9 mouse cellular contexts compared by ENCODE assay signal in the genomic region with DNA sequence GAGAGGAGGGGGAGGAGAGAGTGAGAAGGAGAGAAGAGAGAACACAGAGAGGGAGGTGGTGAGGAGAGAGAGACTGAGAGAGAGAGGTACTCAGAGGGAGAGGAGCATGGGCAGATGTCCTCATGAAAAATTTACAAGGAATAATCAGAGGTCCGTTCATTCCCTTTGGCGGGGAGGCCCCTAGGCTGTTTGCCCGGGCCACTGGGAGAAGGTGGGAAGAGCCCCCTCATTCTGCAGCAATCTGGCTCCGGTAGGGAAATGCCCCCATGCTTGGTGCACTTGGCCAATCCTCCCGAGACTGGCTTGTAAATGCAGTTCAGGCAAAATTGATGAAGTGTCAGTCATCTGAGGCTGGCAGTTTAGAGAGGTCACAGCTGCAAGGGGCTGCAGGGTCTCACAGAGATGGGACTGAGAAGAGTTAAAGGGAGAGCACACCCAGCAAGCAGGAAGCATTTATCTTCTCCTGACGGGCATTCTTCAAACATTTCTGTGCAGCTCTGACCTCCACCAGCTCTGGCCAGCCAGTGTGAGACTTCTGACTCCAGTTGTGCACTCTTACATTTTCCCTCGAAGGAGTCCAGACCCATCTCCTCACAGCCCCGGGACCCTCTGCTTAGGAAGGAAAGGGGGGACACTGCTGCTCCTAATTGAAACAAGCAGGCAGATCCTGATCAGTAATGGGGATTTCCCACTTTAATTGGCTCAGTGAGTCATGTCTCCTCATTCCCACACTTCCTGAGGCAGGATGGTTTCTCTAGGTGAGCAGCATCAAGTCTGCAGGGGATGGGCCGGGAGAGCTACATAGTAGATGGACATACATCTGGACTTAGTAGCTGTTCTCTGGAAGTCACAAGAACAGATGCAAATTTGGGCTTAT.
A peak's percentile ranks its signal among the peaks of the same experiment; 100 is the strongest.
DNase-seq lines count a peak whose midpoint lies in the region; ATAC-seq lines count a peak whose summit lies in the region.
"Had no signal": no experiment of that assay in that cellular context is flagged by ENCODE, and none has a peak within 500 bp of the region (broad histone marks: within the 10 kb centered on the region; RNA-seq: fewer than 3 reads in every experiment).

No protein-coding gene starts in this region.

- DNase-seq in layer of hippocampus, postnatal 10 days (ENCODE audit: low spot score in 2 of 2) = peak; percentile 21 to 41
- DNase-seq in layer of hippocampus, adult 11-12 months (ENCODE audit: low spot score) = no peak
- peak; percentile 50 for DNase-seq in embryonic facial prominence, embryonic 11.5 days (ENCODE audit: low spot score)
- DNase-seq in neural tube, embryonic 10.5 days (ENCODE audit: extremely low spot score, low spot score) = peak; percentile 74
- no peak for DNase-seq in urinary bladder, postnatal 4 days (ENCODE audit: low spot score in 2 of 2)
- no peak for DNase-seq in adrenal gland, postnatal 25 days
- DNase-seq in lung, postnatal 25 days (ENCODE audit: low spot score) = no peak
- DNase-seq: cerebellum, adult 2 months had no signal

- H3K4me1 ChIP-seq in embryonic facial prominence, embryonic 11.5 days (ENCODE audit: control insufficient read depth, insufficient read depth, low read length) = no peaks in the 10 kb centered on the region
- peaks cover 27% of the 10 kb centered on the region for H3K4me1 ChIP-seq in hindbrain, embryonic 15.5 days (replicated peaks)

- H3K36me3 ChIP-seq in embryonic facial prominence, embryonic 11.5 days (replicated peaks; ENCODE audit: control insufficient read depth, insufficient read depth, low read depth, low read length) = no peaks in the 10 kb centered on the region
- no peaks in the 10 kb centered on the region for H3K36me3 ChIP-seq in hindbrain, embryonic 15.5 days

- H3K9me3 ChIP-seq in embryonic facial prominence, embryonic 11.5 days (replicated peaks; ENCODE audit: control insufficient read depth, low read length) = no peaks in the 10 kb centered on the region
- no peaks in the 10 kb centered on the region for H3K9me3 ChIP-seq in hindbrain, embryonic 15.5 days

- no peak overlapping the region for H3K4me2 ChIP-seq in embryonic facial prominence, embryonic 11.5 days (ENCODE audit: low read depth, low read length)
- H3K4me2 ChIP-seq in hindbrain, embryonic 15.5 days = peak overlapping the region; percentile 44

- no peaks in the 10 kb centered on the region for H3K27me3 ChIP-seq in embryonic facial prominence, embryonic 11.5 days (ENCODE audit: control insufficient read depth, insufficient read depth, low read length)
- no peaks in the 10 kb centered on the region for H3K27me3 ChIP-seq in hindbrain, embryonic 15.5 days

- no peak overlapping the region for H3K4me3 ChIP-seq in embryonic facial prominence, embryonic 11.5 days (ENCODE audit: low read depth, low read length)
- H3K4me3 ChIP-seq in hindbrain, embryonic 15.5 days = no peak overlapping the region

- H3K27ac ChIP-seq in embryonic facial prominence, embryonic 11.5 days (replicated peaks; ENCODE audit: low read depth, low read length) = no peak overlapping the region; the same call in 1 of the 2 replicates
- peak overlapping the region; percentile 78 for H3K27ac ChIP-seq in hindbrain, embryonic 15.5 days (replicated peaks)

- peak; percentile 41; the same call in 1 of the 2 replicates for ATAC-seq in embryonic facial prominence, embryonic 11.5 days (replicated peaks; ENCODE audit: insufficient number of reproducible peaks, low FRiP score, low TSS enrichment, low read depth)
- peak; percentile 61 for ATAC-seq in hindbrain, embryonic 15.5 days (ENCODE audit: low FRiP score, low read depth)

- no peak overlapping the region for H3K9ac ChIP-seq in embryonic facial prominence, embryonic 11.5 days (replicated peaks; ENCODE audit: low read length)
- H3K9ac ChIP-seq in hindbrain, embryonic 15.5 days = no peak overlapping the region

- 16% methylated on average over 9 of the region's 9 CpGs for WGBS in embryonic facial prominence, embryonic 11.5 days
- WGBS in hindbrain, embryonic 15.5 days = 11% methylated on average over 9 of the region's 9 CpGs

Comparison
In these comparisons a context has a peak if more than half of its experiments do, and no peak if none do; other contexts are left out.
1. DNase-seq: peak in layer of hippocampus, postnatal 10 days (2 of 2), embryonic facial prominence, embryonic 11.5 days (single experiment) and neural tube, embryonic 10.5 days (single experiment); none in layer of hippocampus, adult 11-12 months (single experiment), urinary bladder, postnatal 4 days (0 of 2), adrenal gland, postnatal 25 days (single experiment) and lung, postnatal 25 days (single experiment).